Mouse (Mus musculus): ENCODE results near the gene Olfr1138. TPM values are rescaled to one million over a fixed set of nuclear protein-coding genes. Genes with fewer than 3 reads are reported as not detected.
A peak's percentile ranks its signal among the peaks of the same experiment; 100 is the strongest.

The Olfr1138 gene
- not detected in 2 replicates for total RNA-seq (2014; rRNA removed)
- not detected in 2 replicates for polyA plus RNA-seq (2015; fragmentation: Nextera tagmentation; extraction: Ambion mirVana)

DNA sequence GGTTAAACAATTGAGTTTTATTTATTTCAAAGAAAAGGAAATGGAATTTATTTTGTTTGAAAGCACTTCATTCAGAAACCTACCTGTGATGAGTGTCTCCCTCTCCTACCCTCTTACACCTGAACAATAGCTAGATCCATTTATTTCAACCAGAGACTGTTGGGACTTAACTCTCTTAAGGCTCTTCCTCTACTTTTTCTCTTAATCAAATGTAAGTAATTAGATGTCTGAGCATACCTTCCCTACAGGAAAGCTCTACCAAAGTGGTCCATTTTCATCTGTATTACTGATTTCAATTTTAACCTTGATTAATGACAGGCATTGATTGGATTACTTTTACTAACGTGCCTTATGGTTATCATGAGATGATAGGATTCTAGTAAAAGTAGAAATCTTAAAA lies at the start of gene Olfr1138:
Olfr1138 (minus strand) TSS at position 101 of the 400 bp plus-strand sequence.
- TF ChIP-seq CTCF (IDR thresholded peaks at IDR 0.05): no peak
- ATAC-seq (ENCODE audit: low FRiP score): no peak

DNA sequence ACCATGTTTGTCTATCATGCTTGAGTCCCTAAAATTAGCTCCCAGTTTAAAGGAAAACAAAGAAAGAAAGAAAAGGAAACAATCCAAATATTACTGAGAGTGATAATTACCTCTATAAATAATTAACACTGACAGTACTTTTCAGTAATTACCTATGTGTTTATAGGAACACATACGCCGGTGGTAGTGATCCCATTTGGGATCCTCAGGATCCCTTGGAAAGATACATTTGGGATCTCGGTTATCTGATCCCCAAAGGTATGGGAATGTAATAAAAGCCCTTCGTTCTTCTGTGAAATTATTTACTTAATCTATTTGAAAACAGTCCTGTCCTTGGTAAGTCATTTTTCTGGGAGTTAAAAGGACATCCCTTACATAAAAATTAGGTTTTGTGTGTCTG lies 39.4 kb upstream of the Olfr1138 start, which contains the start of gene Olfr152:
Olfr152 (plus strand) TSS at position 301 of the 400 bp plus-strand sequence.
- Histone ChIP-seq H3K27me3 (ENCODE audit: insufficient read depth, low read length) (no peaks in the 10 kb centered on the region), H3K36me3 (ENCODE audit: insufficient read depth, low read length) (no peaks in the 10 kb centered on the region), H3K4me2 (ENCODE audit: low read depth, low read length, poor library complexity, severe bottlenecking) (no peak within 1 kb of the TSS), H3K4me1 (ENCODE audit: insufficient read depth, low read length) (no peaks in the 10 kb centered on the region), H3K27ac (ENCODE audit: low read depth, low read length) (no peak within 1 kb of the TSS), H3K9me3 (ENCODE audit: low read length) (no peaks in the 10 kb centered on the region), H3K9ac (replicated peaks; ENCODE audit: low read length, poor library complexity, severe bottlenecking) (no peak within 1 kb of the TSS), H3K4me3 (ENCODE audit: low read depth, low read length) (no peak within 1 kb of the TSS)
- no peak for DNase-seq (ENCODE audit: low spot score)
- no peak for TF ChIP-seq CTCF (IDR thresholded peaks at IDR 0.05)
- 77% methylated on average over 4 of the region's 4 CpGs for WGBS
- ATAC-seq (ENCODE audit: low FRiP score): no peak

More for the DNA sequence above, at the start of gene Olfr1138:
- 71% methylated on average over 1 of the region's 1 CpGs for WGBS
- no peak within 1 kb of the TSS for H3K4me2 ChIP-seq (ENCODE audit: low read depth, low read length, poor library complexity, severe bottlenecking)
- no peak for DNase-seq (ENCODE audit: low spot score)
- H3K4me3 ChIP-seq (ENCODE audit: low read depth, low read length): no peak within 1 kb of the TSS
- H3K9ac ChIP-seq (replicated peaks; ENCODE audit: low read length, poor library complexity, severe bottlenecking): no peak within 1 kb of the TSS
- H3K4me1 ChIP-seq (ENCODE audit: insufficient read depth, low read length): no peaks in the 10 kb centered on the region
- no peak within 1 kb of the TSS for H3K27ac ChIP-seq (ENCODE audit: low read depth, low read length)
- H3K9me3 ChIP-seq (ENCODE audit: low read length): no peaks in the 10 kb centered on the region
- no peaks in the 10 kb centered on the region for H3K27me3 ChIP-seq (ENCODE audit: insufficient read depth, low read length)
- H3K36me3 ChIP-seq (ENCODE audit: insufficient read depth, low read length): no peaks in the 10 kb centered on the region

DNA sequence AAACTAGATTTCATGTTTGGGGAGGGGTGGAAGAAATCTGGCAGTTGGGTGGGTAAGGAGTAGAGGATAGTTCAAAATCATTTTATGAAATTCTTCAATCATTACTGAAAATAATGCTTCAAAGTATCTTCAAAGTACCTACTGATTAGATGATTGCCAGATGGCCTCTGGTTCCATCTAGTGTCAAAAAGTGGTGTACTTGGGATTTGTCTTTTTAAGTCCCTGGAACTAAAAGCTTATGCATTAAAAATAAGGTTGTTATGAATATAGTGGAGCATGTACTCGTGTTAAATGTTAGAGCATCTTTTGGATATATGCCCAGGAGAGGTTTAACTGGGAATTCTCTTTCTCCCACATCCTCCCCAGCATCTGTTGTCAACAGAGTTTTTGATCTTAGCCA lies 36.4 kb upstream of the Olfr1138 start:
- H3K9ac ChIP-seq (replicated peaks; ENCODE audit: low read length, poor library complexity, severe bottlenecking): no peak overlapping the region
- no peaks in the 10 kb centered on the region for H3K27me3 ChIP-seq (ENCODE audit: insufficient read depth, low read length)
- 38% methylated on average over 1 of the region's 1 CpGs for WGBS
- peak; percentile 1 for DNase-seq (ENCODE audit: low spot score)
- no peak overlapping the region for H3K27ac ChIP-seq (ENCODE audit: low read depth, low read length)
- TF ChIP-seq CTCF (IDR thresholded peaks at IDR 0.05): peak; percentile 46
- H3K36me3 ChIP-seq (ENCODE audit: insufficient read depth, low read length): no peaks in the 10 kb centered on the region
- H3K4me3 ChIP-seq (ENCODE audit: low read depth, low read length): no peak overlapping the region
- H3K4me2 ChIP-seq (ENCODE audit: low read depth, low read length, poor library complexity, severe bottlenecking): no peak overlapping the region
- no peak for ATAC-seq (ENCODE audit: low FRiP score)
- H3K9me3 ChIP-seq (ENCODE audit: low read length): no peaks in the 10 kb centered on the region
- no peaks in the 10 kb centered on the region for H3K4me1 ChIP-seq (ENCODE audit: insufficient read depth, low read length)

DNA sequence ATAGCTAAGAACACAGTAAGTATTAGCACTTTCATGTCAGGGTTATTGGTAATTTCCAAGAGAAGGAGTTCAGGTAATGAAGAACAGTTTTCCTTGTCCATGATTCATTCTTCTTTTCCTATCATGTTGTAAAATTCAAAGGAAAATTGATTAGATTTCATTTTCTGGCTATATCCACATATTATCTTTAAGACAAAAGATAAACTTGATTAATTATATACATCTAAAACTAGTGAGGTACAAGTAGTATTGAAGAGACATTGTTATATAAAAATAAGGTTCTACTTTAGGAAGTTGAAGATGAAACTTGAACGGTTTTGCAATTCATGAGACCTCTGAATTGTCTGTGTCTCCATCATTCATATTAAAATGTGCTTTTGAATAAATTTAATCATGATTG lies 14.1 kb upstream of the Olfr1138 start, which contains the start of gene Olfr1141:
Olfr1141 (minus strand) TSS at position 101 of the 400 bp plus-strand sequence.
- no peaks in the 10 kb centered on the region for H3K9me3 ChIP-seq (ENCODE audit: low read length)
- H3K9ac ChIP-seq (replicated peaks; ENCODE audit: low read length, poor library complexity, severe bottlenecking): no peak within 1 kb of the TSS
- no peak within 1 kb of the TSS for H3K27ac ChIP-seq (ENCODE audit: low read depth, low read length)
- no peak for TF ChIP-seq CTCF (IDR thresholded peaks at IDR 0.05)
- H3K4me1 ChIP-seq (ENCODE audit: insufficient read depth, low read length): no peaks in the 10 kb centered on the region
- H3K4me3 ChIP-seq (ENCODE audit: low read depth, low read length): no peak within 1 kb of the TSS
- no peak within 1 kb of the TSS for H3K4me2 ChIP-seq (ENCODE audit: low read depth, low read length, poor library complexity, severe bottlenecking)
- WGBS: 85% methylated on average over 1 of the region's 1 CpGs
- no peak for DNase-seq (ENCODE audit: low spot score)
- H3K27me3 ChIP-seq (ENCODE audit: insufficient read depth, low read length): no peaks in the 10 kb centered on the region
- H3K36me3 ChIP-seq (ENCODE audit: insufficient read depth, low read length): no peaks in the 10 kb centered on the region
- no peak for ATAC-seq (ENCODE audit: low FRiP score)

DNA sequence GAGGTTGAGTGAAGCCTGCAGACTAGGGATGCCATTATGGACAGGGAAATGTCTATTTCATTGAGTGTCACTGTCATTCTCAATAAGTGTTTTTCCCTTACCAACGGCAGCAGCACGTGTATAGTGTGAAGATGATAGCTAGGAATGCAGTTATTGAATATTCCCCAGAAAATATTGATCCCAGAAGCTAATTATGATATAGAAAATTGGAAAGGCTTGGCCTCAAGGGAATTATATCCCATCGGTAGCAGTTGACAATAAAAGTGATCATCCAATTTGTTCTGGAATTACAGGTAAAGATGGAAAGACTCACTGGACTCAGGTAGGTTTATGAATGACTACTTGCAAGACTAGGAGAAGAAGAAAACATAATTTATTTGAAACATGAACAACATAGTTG lies 3.7 kb upstream of the Olfr1138 start, which contains the start of gene Olfr1140:
Olfr1140 (plus strand) TSS at position 301 of the 400 bp plus-strand sequence.
- ATAC-seq (ENCODE audit: low FRiP score) (no peak), DNase-seq (ENCODE audit: low spot score) (no peak)
- no peaks in the 10 kb centered on the region for H3K4me1 ChIP-seq (ENCODE audit: insufficient read depth, low read length)
- no peaks in the 10 kb centered on the region for H3K36me3 ChIP-seq (ENCODE audit: insufficient read depth, low read length)
- no peaks in the 10 kb centered on the region for H3K27me3 ChIP-seq (ENCODE audit: insufficient read depth, low read length)
- WGBS: 74% methylated on average over 3 of the region's 3 CpGs
- no peak within 1 kb of the TSS for H3K4me3 ChIP-seq (ENCODE audit: low read depth, low read length)
- no peaks in the 10 kb centered on the region for H3K9me3 ChIP-seq (ENCODE audit: low read length)
- no peak for TF ChIP-seq CTCF (IDR thresholded peaks at IDR 0.05)
- H3K9ac ChIP-seq (replicated peaks; ENCODE audit: low read length, poor library complexity, severe bottlenecking): no peak within 1 kb of the TSS
- H3K4me2 ChIP-seq (ENCODE audit: low read depth, low read length, poor library complexity, severe bottlenecking): no peak within 1 kb of the TSS
- no peak within 1 kb of the TSS for H3K27ac ChIP-seq (ENCODE audit: low read depth, low read length)

DNA sequence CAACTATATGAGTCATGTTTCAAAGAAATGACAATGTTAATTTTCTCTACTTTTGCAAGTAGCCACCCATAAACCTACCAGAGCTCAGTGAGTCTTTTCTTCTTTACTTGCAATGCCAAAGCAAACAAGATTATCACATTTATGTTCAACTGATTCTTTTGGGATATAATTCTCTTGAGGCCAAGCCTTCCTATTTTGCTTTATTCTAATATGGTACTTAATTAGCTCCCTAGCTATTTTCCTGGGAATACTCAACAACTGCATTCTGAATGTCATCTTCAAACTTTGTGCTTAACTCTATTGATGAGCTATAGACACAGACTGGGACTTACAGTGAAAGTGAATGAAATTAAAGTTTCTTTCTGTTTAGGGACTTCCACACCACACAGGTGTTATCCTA lies 26.7 kb downstream of the Olfr1138 start, which contains the start of gene Olfr1137:
Olfr1137 (minus strand) TSS at position 101 of the 400 bp plus-strand sequence.
- H3K4me2 ChIP-seq (ENCODE audit: low read depth, low read length, poor library complexity, severe bottlenecking): no peak within 1 kb of the TSS
- H3K9me3 ChIP-seq (ENCODE audit: low read length): no peaks in the 10 kb centered on the region
- H3K9ac ChIP-seq (replicated peaks; ENCODE audit: low read length, poor library complexity, severe bottlenecking): no peak within 1 kb of the TSS
- DNase-seq (ENCODE audit: low spot score) (no peak), ATAC-seq (ENCODE audit: low FRiP score) (no peak)
- no peak for TF ChIP-seq CTCF (IDR thresholded peaks at IDR 0.05)
- no peaks in the 10 kb centered on the region for H3K36me3 ChIP-seq (ENCODE audit: insufficient read depth, low read length)
- no peaks in the 10 kb centered on the region for H3K4me1 ChIP-seq (ENCODE audit: insufficient read depth, low read length)
- no peak within 1 kb of the TSS for H3K4me3 ChIP-seq (ENCODE audit: low read depth, low read length)
- no peak within 1 kb of the TSS for H3K27ac ChIP-seq (ENCODE audit: low read depth, low read length)
- H3K27me3 ChIP-seq (ENCODE audit: insufficient read depth, low read length): no peaks in the 10 kb centered on the region

Measured in midbrain, postnatal 0 days (tissue).